Mouse (Mus musculus): ENCODE measurements around the gene Sesn3.

DNA sequence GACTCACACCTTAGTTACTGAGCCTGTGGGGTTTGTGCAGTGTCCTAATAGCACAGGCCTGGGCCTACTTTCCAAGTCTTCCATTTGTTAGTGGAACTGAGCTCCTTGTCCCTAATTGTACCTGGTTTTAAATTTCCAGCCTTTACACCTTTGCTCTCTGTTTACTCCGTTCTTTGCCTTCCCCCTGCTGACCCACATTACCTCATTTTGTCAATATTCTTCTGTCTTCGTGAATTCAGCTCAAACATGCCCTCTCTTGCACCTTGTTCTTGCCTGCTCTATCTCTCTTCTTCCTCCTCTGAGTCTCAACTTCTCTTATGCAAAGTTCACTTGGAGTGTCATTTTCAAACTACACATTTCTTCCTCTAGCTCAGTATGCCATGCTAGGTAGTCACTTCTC is 39.6 kb upstream of the Sesn3 start:
- TF ChIP-seq GATA1 (IDR thresholded peaks at IDR 0.05; ENCODE audit: borderline replicate concordance, low read length) = no peak
- TF ChIP-seq FLI1 (IDR thresholded peaks at IDR 0.05; ENCODE audit: low read length) = no peak
